Mouse (Mus musculus): ENCODE measurements at regions not wholly inside any gene's neighbourhood (a gene's known extent, or its start where the extent isn't known, plus 50 kb on each side); places are given as distances from the start of the nearest gene placed in this dataset.

DNA sequence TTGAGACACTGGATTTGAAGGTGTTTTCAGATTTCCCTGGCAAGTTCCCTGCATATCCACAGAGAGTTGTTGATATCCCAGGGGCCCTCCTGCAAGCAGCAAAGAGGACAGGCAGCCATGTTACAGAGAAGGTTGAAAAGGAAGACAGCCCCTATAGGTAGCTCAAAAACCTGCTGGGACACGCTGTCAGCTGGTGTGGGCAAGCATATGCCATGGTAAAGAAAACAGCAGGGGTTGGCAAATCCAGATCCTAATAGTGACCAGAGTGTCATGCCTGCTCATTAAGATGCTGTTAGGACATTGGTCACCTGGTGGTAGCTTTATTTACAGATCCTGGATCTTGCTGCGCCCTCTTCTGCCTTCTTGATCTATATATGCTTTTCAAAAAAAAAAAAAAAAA, 397.6 kb downstream of the Tns1 start:
- DNase-seq, result no peak

DNA sequence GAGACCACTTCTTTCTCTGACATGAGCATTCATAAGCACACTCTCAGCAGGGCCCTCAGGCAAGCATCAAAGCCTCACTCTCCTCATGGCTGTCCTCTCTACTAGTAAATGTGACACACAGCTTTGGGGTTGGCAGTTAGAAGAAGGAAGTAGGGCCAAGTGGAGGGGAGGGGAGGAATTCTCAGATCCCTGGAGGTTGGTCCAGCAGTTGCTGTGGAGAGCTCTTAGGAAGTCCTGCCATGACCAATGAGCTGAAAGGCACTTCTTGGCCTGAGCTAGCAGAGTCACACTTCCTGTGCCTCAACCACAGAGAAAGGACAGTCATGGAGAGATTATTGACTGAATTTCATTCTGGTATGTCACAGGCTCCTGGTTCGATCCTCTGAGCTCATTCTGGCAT, 398.8 kb downstream of the Tns1 start:
- no peak for DNase-seq

DNA sequence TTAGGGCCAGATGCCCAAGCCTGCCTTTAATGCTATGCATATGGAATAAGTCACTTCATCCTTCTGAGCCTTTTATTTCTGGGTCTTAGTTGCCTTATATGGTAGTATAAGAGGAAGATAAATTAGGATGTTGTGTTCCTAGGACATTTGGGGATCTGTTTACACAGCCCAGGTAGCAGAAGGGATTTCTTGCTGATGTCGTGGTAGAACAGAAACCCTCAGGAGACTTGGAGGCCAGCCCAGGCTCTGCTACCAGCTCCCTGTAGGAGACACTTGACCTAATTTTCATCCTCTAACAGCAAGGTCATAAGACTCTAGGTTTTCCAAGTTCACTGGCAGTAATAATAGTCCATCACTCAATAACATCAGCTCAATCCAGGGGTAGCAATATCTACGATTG, 399.7 kb downstream of the Tns1 start:
- no peak for DNase-seq

DNA sequence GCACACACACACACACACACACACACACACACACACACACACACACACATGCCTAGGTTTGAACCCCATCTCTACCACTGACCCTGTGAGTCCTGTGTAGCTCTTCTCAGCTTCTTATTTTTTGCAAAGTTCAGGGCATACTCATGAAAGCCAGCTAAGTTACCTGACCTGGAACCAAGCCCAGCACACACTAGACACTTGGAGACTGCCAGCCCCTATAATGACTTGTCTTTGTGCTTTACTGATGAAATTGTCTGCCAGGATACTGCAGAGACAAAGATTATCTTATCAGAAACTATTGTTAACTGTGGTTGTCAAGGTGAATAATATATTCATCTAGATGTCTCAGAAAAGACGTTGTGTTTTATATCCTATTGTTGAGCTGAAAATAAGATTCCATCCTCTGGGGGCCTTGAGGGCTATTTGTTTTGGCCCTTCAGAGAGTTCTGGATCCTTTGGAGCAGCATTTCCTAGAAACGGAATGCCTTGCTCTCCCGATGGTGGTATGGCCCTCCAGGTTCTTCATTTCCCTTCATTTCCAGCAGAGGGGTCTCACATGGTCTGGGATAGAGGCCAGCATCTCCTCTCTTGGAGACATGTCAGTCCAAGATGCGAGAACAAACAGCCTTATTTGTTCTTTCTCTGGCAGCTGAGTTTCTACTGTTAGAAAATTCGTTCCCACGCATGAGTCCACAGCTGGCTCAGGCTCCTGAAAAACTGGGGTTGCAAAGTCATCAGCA, 402.6 kb downstream of the Tns1 start:
- no peak for DNase-seq

DNA sequence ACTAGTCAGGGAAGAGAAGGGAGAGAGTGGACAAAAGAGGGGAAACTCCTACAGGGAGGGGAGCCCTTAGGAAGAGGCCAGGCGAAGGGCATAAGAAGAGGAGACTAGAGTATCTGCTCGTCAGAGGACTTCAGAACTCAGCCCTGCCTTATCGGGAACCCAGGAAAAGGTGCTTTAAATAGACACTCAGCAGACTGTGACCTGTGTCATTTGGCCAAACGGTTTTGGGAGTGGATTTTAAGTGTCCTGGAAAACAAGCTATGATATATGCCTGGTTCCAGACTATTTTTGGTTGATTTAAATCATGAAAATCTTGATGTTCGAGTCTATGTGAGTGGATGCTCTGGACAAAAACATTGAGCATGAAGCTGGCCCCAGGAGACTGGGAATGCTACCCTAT, 405.8 kb downstream of the Tns1 start:
- DNase-seq, result no peak

DNA sequence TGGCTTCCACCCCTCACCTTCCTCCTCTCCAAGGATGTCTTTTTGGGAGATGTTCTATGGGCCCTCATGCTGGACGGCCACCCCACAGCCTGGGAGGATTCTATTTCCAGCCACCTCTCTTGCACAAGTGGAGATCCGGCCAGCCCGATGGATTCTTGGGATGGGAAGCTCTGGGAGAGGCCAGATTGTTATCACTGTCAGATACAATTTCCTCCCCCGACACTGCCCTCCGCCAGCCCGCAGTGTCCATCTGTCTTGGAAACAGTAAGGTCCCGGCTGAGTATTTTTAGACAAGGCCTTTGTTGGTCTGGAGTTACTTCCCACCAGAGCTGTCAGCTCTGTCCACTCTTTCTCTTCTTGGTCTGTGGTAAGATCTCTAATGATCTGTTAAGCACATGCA, 406.8 kb downstream of the Tns1 start:
- peak; percentile 22 for DNase-seq

DNA sequence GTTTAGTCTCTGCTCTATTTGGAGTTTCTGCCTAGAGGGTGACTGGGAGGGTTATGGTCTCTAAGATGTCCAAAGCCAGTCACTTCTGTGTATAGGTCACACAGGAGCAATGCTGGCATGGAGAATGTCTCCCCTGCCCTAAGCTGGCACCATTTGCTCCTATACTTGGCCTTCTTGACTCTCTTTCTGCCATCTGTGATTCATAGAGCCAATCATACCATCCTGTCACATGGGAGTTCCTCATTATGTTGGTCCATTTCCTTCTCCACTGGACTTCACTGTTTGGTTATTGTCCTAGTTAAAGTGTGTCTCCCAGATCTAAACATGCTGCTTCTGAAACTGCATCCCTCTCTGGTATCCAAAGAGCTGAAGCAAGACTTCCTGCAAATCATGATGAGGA, 407.3 kb downstream of the Tns1 start:
- no peak for DNase-seq

DNA sequence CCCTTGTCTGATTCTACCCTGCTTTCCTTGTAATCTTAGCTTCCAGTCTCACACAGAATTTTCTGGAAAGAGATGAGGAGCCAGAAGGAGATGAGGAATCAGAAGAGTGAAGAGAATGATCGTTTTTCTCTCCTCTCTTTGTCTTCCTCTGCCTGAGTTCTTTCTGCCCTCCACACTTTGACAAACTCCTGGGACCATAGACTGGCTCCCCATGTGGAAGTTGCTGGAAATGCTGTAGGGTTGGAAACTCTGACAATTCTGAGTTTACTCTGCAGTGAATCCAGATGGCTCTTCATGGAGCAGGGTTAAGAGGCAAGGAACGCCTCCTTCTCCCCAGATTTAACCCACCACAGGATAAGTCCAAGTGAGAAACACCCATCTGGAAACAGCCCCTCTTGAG, 408.7 kb downstream of the Tns1 start:
- no peak for DNase-seq

DNA sequence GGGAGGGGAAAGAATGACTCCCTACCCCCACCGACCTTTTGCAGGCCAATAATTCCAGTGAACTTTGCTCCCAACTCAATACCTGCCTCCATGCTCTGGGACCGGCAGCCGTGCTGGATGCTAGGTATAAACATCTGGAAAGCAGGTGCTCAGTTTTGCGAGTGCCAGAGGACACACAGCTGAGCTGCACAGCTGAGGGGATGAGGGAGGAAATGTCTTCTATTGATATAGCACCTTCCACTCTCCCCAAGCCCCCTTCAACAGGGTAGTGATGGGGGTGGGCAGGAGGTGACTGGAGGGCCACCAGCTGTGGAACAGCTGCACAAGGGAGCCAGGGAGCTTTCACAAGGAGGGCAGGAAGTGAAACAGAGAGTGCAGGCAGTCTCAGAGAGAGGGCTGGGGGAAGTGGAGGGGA, 421.8 kb downstream of the Tns1 start:
- no peak for DNase-seq

DNA sequence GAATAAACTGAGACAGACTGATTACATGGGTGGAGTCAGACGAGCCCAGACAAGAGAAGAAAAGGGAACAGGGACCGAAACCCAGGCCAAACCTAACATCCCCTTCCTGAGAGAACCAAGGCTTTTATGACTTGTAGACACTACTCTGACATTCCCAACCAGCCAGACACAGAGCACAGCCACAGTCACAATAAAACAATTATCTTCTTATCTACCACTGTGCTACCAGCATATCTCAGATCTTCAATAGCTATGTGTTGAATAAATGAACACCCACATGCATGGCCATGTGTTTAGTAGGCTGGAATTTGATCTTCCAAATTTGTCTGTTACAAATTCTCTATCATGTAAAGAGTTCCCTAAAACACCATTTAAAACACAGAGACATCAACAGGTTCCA, 430.7 kb downstream of the Tns1 start:
- DNase-seq, result no peak

DNA sequence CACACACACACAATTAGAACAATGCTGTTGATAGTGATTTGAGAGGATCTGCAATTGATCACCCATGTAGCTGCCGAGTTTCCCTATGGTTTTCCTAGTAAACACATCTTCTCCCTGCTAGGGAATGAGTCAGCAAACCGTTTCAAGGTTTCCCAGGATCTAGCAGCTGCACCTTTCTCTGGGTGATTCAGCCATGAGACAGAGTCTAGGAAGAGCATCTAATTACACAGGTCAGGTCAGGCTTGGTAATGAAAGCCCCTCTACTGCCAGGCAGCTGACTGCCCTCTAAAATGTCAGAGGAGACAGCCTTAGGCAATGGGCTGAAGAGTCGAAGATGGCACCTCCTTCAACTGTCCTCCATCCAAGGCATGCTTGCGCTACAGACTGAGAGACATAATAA, 438.5 kb downstream of the Tns1 start:
- no peak for DNase-seq

DNA sequence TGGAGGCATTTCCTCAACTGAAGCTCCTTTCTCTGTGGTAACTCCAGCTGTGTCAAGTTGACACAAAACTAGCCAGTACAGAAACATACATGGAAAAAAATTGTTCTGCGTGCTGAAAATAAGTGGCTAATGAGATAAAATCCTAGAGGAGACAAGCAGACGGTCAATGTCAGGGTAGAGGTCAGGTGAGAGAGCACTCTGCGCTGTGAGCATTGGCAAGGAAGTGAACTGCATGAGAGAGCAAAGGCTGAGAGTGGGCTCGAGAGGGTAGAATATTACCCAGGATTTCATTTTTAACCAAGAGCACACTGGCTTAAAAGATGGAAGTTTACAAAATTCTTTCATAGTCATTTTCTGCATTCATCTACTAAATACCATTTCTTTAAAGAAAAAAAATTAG, 439.2 kb downstream of the Tns1 start:
- DNase-seq, result no peak

DNA sequence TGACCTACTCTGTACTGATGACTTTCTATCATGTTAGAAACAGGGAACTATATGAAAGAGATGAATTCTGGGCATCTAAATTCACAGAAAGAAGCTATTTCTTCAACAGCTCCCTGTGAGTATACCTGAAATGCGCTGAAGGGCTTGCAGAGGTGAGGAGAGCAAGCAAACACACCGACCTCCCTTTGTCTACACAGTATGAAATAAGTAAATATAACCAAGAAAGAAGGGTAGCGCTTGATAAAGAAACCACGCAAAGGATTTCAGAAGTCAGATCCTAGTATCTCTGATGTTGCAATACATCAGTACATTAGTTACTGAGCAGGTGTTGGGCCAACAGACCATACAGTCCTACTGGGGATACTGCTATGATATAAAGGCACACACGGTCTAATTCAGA, 440.1 kb downstream of the Tns1 start:
- DNase-seq, result no peak

DNA sequence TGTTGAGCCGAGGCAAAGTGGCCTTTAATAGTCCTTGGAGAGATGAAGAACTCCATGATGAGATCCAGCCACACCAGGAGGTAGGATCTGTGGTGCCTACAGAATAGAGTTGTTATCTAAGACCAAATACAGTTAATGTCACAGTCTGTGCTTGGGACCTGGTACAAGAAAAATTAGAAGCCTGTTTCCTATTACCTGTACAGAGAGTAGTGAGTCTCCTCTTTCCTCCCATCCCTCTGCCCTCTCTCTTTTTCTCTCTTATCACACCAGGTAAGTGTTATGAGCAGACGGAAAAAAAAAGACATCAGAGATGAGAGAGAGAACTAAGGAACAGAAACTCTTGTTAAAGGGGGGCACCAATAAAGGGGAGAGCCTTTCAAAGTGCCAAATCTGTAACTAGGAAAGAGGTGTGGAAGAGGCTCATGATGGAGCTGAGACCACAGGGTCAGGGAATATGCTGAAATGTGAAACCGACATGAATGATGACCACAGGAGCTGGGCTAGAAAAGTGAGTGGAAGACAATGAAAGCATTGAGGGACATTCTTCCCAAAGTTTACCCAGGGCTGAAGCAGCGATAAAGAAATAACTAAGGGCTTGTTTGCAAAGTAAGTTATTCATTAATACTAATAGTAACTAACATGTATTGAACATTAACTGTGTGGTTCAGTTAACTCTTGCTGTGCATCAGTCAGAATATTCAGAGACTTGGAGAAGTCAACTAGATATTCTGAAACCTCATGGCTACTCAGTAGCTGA, 440.9 kb downstream of the Tns1 start:
- no peak for DNase-seq

DNA sequence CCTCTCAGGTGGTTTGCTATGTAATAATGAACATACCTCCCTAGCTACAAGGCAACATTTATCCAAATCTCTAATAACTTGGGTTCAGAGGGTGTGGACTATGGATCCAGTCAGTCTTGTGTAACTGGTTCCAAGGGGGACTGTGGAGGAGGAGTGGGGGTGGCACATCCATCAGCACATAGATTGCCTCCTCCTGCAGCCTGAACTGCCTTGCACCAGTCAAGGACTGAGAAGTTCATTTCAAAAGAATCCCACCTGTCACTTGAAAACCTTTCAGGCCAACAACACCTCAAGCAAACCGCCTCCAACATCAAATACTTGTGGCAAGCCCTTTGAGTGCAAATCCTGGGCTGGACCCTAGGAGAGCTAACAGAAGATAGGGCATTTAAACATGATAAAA, 442.6 kb downstream of the Tns1 start:
- no peak for DNase-seq

DNA sequence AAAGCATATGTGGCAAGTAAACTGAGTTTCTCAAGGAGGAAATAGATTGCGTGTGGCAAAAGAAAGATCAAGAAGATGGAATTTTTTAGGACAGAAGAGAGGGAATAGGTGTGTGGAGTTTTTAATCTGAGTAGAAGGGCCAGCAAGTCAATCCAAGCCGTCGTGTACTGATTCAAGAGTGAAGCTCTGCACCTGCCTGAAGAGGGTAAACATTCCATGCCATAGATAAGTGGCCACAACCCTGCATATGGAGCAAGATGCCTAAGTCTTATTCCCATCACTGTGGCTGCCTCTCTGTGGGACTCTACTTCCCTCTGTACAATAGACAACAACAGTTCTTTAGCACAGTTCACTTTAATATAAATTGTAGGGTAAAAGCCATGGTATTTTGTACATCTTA, 443.4 kb downstream of the Tns1 start:
- no peak for DNase-seq

DNA sequence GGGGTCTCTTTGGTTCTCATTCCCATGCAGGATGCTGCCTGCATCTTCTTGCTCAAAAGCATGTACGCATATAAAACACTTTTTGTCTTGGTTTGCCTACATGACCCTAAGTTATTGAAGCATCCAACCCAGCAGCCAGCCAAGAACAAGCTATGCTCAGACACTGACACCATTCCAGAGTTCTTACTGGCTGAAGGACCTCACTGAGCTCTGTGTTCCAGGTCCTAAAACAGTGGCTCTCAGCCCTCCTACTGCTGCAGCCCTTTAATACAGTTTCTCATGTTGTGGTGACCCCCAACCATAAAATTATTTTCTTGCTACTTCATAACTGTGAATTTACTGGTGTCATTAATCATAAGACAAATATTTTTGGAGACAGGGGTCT, 450.4 kb downstream of the Tns1 start:
- no peak for DNase-seq

DNA sequence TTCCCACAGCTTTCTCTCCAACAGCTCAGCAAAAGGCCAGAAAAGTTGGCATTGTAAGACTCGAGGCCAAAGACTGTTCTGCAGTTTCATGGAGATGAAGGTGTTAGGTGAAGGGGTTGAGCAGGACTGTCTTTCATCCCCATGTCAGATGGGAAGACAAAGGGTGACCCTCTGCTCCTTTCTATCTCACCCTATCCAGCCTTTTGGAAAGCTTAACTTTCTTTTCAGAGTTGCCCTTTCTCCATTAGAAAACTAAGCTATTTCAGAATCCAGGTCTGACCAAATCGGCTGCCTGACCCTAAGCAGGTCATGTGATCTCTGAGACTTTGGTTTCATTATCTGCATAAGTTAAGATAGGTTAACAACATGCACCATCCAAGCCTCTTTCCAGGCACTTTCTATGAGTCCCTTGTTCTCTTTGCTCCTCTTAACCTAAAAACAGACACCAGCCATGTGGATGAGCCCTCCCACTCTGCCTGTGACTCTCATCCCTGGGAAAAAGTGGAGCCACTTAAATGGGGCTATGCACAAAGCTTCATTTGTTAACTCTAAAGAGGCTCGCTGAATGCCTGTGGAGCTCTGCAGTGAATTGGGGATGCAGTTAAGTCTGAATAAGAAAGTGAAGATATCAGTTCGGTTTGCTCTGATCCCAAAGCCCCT, 450.9 kb downstream of the Tns1 start:
- DNase-seq, result no peak

DNA sequence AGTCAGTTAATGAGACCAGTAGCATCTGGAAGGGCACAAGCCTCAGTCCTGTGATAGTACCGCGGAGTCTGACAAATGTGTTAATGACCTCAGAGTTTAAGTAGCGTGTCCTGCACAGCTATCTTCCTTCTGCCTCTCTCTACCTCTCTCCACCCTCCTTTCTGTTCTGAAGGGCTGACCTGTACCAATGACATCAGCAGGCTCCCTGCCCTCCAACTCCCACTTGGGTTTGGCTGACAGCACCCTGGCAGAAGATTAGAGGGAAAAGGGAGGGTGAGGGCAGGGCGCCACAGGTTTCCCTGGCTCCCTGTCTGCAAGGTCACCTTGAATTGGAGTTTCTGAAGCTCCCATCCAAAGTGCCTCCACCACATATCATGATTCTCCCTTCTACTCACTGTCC, 452.0 kb downstream of the Tns1 start:
- DNase-seq, result peak; percentile 13

DNA sequence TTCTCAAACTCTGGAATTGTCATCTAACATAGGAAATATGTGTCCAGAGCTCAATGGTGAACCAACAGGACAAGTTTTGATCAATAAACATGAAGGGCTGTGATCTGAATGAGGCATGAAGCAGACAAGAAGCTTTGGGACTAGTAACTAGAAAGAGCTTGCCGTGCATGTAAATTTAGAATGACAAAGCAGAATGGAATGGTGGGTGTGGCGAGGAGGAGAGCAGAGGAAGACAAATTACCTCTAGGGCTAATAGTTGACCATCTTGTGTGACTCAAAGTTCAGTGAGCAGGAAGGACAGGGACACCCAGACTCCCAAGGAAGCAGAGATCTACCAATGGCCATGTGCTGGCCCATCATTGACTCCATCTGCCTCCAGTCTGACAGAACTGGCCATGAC, 455.6 kb downstream of the Tns1 start:
- DNase-seq, result no peak

DNA sequence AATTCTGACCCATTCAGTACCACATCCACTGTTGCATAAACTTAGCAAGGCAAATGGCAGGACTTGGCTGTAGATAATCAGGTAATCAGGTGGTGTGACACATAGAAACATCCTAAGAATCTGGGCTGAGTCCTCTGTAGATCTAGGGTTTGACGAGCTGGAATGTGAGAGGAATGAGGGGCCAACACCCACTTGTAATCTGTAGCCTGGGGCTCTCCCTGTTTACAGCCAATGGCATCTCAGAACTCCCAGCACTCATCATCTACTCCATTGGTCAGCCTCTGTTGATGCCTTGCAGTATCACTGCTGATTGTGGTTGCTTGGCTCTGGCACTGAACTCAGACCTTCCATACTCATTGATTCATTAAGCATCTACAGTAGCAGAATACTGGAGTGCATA, 460.7 kb downstream of the Tns1 start:
- DNase-seq, result no peak

DNA sequence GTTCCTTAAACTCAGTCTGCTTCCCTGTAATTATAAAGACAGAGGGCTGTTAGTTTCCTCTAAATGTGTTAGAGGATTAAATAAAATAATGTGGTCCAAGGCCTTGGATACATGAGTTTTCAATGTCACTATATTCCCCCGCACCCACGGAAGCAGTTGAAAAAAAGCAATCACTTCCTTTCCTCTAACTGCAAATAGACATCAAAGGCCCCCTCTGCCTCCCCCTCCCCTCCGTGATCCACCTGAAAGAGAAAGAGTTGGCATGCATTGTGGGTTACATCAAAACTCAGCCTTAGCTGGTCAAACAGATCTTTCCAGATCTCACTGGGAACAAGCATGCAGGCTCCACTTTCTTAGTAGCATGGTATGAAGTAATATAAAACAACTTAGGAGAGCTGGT, 479.2 kb downstream of the Tns1 start:
- DNase-seq, result no peak

DNA sequence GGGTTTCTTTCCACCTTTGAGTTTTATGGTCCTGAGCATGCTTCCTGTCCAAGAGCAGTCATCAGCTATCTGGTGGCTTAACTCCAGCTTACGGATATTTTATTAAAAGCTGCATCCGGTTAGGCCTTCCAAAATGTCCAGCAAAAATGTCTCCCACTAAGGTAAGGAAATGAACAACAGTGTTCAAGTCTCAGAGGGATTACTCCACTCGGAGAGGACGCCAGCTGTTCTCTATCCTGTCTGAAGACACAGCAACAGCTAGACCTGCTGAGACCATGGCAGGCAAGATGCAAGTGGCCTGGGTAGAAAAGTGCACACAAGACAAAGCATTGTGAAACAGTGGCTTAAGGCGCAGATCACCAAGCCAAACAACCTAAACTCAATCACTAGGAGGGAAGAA, 479.9 kb downstream of the Tns1 start:
- no peak for DNase-seq

DNA sequence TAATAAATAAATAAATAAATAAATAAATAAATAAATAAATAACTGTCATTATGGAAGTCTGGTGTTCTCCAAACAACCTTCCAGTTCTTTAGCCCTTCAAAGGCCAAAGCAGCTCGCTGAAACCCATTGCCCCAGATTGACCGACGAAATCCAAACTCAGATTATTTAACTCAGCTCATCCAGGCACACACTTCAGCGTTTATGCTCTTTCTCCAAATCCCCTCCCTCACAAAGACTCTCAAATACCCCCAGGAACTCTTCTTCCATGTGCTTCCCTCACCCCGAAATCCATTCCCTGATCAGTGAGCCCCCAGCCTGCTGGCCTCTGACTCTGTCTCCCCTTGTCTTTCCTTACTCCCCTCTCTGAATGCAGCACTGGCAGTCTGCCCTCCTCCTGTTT, 480.8 kb downstream of the Tns1 start:
- DNase-seq, result no peak
